Mouse (Mus musculus) CH12.LX (cell line): ENCODE data around the gene Diexf. TPM values are rescaled to one million over a fixed set of nuclear protein-coding genes. Genes with fewer than 3 reads are reported as not detected.

Experiments used
- DNase-seq: peaks from one replicate; pipeline ENCODE4 v3.0.0-alpha.2; 2013; ENCODE audit errors: extremely low read depth
- H3K27ac ChIP-seq: 2 replicates; pipeline ENCODE4 v1.5.1; 2012; ENCODE audit warnings: low read depth, mild to moderate bottlenecking, control low read depth, moderate library complexity; ENCODE audit not compliant: insufficient read depth
- H3K27me3 ChIP-seq: replicated peaks from 2 replicates; pipeline ENCODE3; 2012; ENCODE audit warnings: inconsistent platforms
- H3K36me3 ChIP-seq, 2 experiments: replicated peaks in 1 of 2; 2 replicates each; pipeline versions ENCODE3 to v1.6.1; 2012; ENCODE audit warnings: inconsistent platforms in 1 of 2, low read length in 1 of 2, mild to moderate bottlenecking in 1 of 2, mixed read lengths in 1 of 2, moderate library complexity in 1 of 2; ENCODE audit not compliant: control insufficient read depth in 1 of 2, insufficient read depth in 1 of 2
- H3K4me1 ChIP-seq, 2 experiments: 2 replicates each; pipeline ENCODE4 v1.6.1; 2012; ENCODE audit warnings: inconsistent platforms in 1 of 2, moderate library complexity in 1 of 2; ENCODE audit not compliant: insufficient read depth in 2 of 2, control insufficient read depth in 1 of 2
- H3K4me2 ChIP-seq: 2 replicates; pipeline ENCODE4 v1.6.1; 2012; ENCODE audit warnings: low read depth, mild to moderate bottlenecking, control low read depth; ENCODE audit not compliant: poor library complexity, insufficient read depth, severe bottlenecking
- H3K4me3 ChIP-seq, 3 experiments: fragments of 150-350 bp in 1 of 3; sonication (generic) in 1 of 3; replicated peaks in 1 of 3; 2 replicates each; pipeline versions ENCODE3 to v1.5.1; 2011 to 2012; ENCODE audit warnings: low read depth in 2 of 3, low read length in 2 of 3, mild to moderate bottlenecking in 2 of 3, moderate library complexity in 2 of 3, control low read depth in 1 of 3, improper control_type of control experiment in 1 of 3, inconsistent platforms in 1 of 3, mixed read lengths in 1 of 3; ENCODE audit not compliant: poor library complexity in 1 of 3
- H3K79me2 ChIP-seq: replicated peaks from 2 replicates; pipeline ENCODE4 v1.6.1; 2012; ENCODE audit warnings: mild to moderate bottlenecking, moderate library complexity; ENCODE audit not compliant: control insufficient read depth, poor library complexity, insufficient read depth, severe bottlenecking; ENCODE audit errors: extremely low read depth
- H3K9ac ChIP-seq: 2 replicates; pipeline ENCODE4 v1.6.1; 2012; ENCODE audit warnings: low read depth, mild to moderate bottlenecking, control low read depth, moderate library complexity; ENCODE audit not compliant: insufficient read depth
- H3K9me3 ChIP-seq: replicated peaks from 2 replicates; pipeline ENCODE3; 2012; ENCODE audit warnings: low read length, inconsistent platforms, mixed read lengths
- CHD1 ChIP-seq: IDR thresholded peaks from 2 replicates; pipeline ENCODE4 v1.6.1; 2012; ENCODE audit warnings: low read depth, low read length, improper control_type of control experiment, inconsistent platforms
- CHD2 ChIP-seq: IDR thresholded peaks from 2 replicates; pipeline ENCODE4 v1.6.1; 2011; ENCODE audit warnings: low read length, improper control_type of control experiment
- E2F4 ChIP-seq: IDR thresholded peaks from 2 replicates; pipeline ENCODE4 v1.6.1; 2011; ENCODE audit warnings: low read depth, low read length, improper control_type of control experiment; ENCODE audit not compliant: insufficient replicate concordance
- ELF1 ChIP-seq: IDR thresholded peaks from 2 replicates; pipeline ENCODE4 v1.6.1; 2014; ENCODE audit warnings: low read depth, mild to moderate bottlenecking, inconsistent platforms, low read length, improper control_type of control experiment
- GABPA ChIP-seq: IDR thresholded peaks from 2 replicates; pipeline ENCODE4 v1.6.1; 2012; ENCODE audit warnings: low read depth, low read length, improper control_type of control experiment, inconsistent platforms; ENCODE audit not compliant: insufficient replicate concordance
- HCFC1 ChIP-seq: IDR thresholded peaks from 2 replicates; pipeline ENCODE4 v1.6.1; 2012; ENCODE audit warnings: low read depth, mild to moderate bottlenecking, inconsistent platforms, low read length, improper control_type of control experiment
- IRF4 ChIP-seq: IDR thresholded peaks from 2 replicates; pipeline ENCODE4 v1.6.1; 2014; ENCODE audit warnings: low read depth, mild to moderate bottlenecking, inconsistent platforms, low read length, improper control_type of control experiment
- JUND ChIP-seq: conservative IDR thresholded peaks from 2 replicates; pipeline ENCODE4 v1.6.1; 2011; ENCODE audit warnings: low read depth, low read length, improper control_type of control experiment
- KAT2A ChIP-seq: IDR thresholded peaks from 2 replicates; pipeline ENCODE4 v1.6.1; 2012; ENCODE audit warnings: low read length, improper control_type of control experiment, inconsistent platforms; ENCODE audit not compliant: insufficient replicate concordance
- MAX ChIP-seq: IDR thresholded peaks from 2 replicates; pipeline ENCODE4 v1.6.1; 2011; ENCODE audit warnings: low read length, improper control_type of control experiment
- MAZ ChIP-seq: IDR thresholded peaks from 2 replicates; pipeline ENCODE4 v1.6.1; 2012; ENCODE audit warnings: low read depth, mild to moderate bottlenecking, inconsistent platforms, low read length, improper control_type of control experiment, moderate library complexity
- MEF2A ChIP-seq: IDR thresholded peaks from 2 replicates; pipeline ENCODE4 v1.6.1; 2014; ENCODE audit warnings: low read depth, mild to moderate bottlenecking, inconsistent platforms, low read length, improper control_type of control experiment, borderline replicate concordance
- MYC ChIP-seq: IDR thresholded peaks from 2 replicates; pipeline ENCODE4 v1.6.1; 2011; ENCODE audit warnings: low read depth, mild to moderate bottlenecking, improper control_type of control experiment, low read length
- NELFE ChIP-seq: IDR thresholded peaks from 2 replicates; pipeline ENCODE4 v1.6.1; 2011; ENCODE audit warnings: low read depth, low read length, improper control_type of control experiment
- NRF1 ChIP-seq: IDR thresholded peaks from 2 replicates; pipeline ENCODE4 v1.6.1; 2014; ENCODE audit warnings: low read depth, mild to moderate bottlenecking, inconsistent platforms, low read length, improper control_type of control experiment, moderate library complexity
- PAX5 ChIP-seq: IDR thresholded peaks from 2 replicates; pipeline ENCODE4 v1.6.1; 2012; ENCODE audit warnings: low read length, inconsistent platforms, mixed read lengths
- POLR2A ChIP-seq: IDR thresholded peaks from 2 replicates; pipeline ENCODE4 v1.6.1; 2011; ENCODE audit warnings: low read depth, mild to moderate bottlenecking, improper control_type of control experiment, low read length
- RAD21 ChIP-seq: IDR thresholded peaks from 2 replicates; pipeline ENCODE4 v1.6.1; 2011; ENCODE audit warnings: low read depth, mild to moderate bottlenecking, low read length, improper control_type of control experiment, moderate library complexity
- SMC3 ChIP-seq: IDR thresholded peaks from 2 replicates; pipeline ENCODE4 v1.6.1; 2011; ENCODE audit warnings: low read depth, low read length, improper control_type of control experiment
- TBP ChIP-seq: conservative IDR thresholded peaks from 2 replicates; pipeline ENCODE4 v1.6.1; 2011; ENCODE audit warnings: low read depth, low read length, improper control_type of control experiment
- TCF12 ChIP-seq: IDR thresholded peaks from 2 replicates; pipeline ENCODE4 v1.6.1; 2014; ENCODE audit warnings: low read depth, mild to moderate bottlenecking, inconsistent platforms, low read length, improper control_type of control experiment
- UBTF ChIP-seq: IDR thresholded peaks from 2 replicates; pipeline ENCODE4 v1.6.1; 2012; ENCODE audit warnings: low read depth, mild to moderate bottlenecking, inconsistent platforms, low read length, improper control_type of control experiment, moderate library complexity
- ZC3H11A ChIP-seq: IDR thresholded peaks from 2 replicates; pipeline ENCODE4 v1.6.1; 2012; ENCODE audit warnings: low read depth, mild to moderate bottlenecking, inconsistent platforms, low read length, improper control_type of control experiment
- ZKSCAN1 ChIP-seq: IDR thresholded peaks from 2 replicates; pipeline ENCODE4 v1.6.1; 2012; ENCODE audit warnings: low read depth, inconsistent platforms, low read length, improper control_type of control experiment, borderline replicate concordance
- ZNF384 ChIP-seq: IDR thresholded peaks from 2 replicates; pipeline ENCODE4 v1.6.1; 2012; ENCODE audit warnings: low read depth, low read length, improper control_type of control experiment, inconsistent platforms
- dilution Hi-C: fragments of 300-500 bp; cut with MboI; formaldehyde crosslinking; loops from 2 replicates; pipeline ENCODE4 v1.14.3; 2020; ENCODE audit warnings: low sequenced_read_pairs; ENCODE audit not compliant: extremely low pct_unique_long_range_greater_than_20kb, extremely low pct_ligation_motif_present
- in situ Hi-C: fragments of 300-500 bp; cut with MboI; formaldehyde crosslinking; loops from 3 replicates; pipeline ENCODE4 v1.14.3; 2019; ENCODE audit warnings: low sequenced_read_pairs, low pct_ligation_motif_present, low pct_unique_long_range_greater_than_20kb, mixed read lengths
- polyA plus RNA-seq: library from polyadenylated mRNA; unstranded; fragments of >175 nt; gene quantifications from 2 replicates; pipeline ENCODE4 v1.2.1, GENCODE M21; 2012; ENCODE audit warnings: low read depth; ENCODE audit not compliant: insufficient read length
- total RNA-seq, 2 experiments: library from RNA; depleted of rRNA; stranded (reverse); fragments of 300-350 nt in 1 of 2; fragments of >200 nt in 1 of 2; gene quantifications; 2 replicates each; pipeline ENCODE4 v1.2.3; 2012 to 2014

The Diexf gene
- total and polyA plus RNA-seq, 3 experiments = 11.4 to 39.7 (median 17.8) TPM

GRCm38 (mm10) chr1:193054401-193054800 lies 75.7 kb downstream of the Diexf start:
- Histone ChIP-seq H3K4me1 (peaks cover 0 to 4% of the 10 kb centered on the region in 2 experiments; a peak in 1 of 4 replicates), H3K9ac (no peak overlapping the region), H3K4me3 (no peak overlapping the region), H3K27me3 (peaks cover 3% of the 10 kb centered on the region)
- no peak for DNase-seq
- no peak for TF ChIP-seq RAD21
- no peak for TF ChIP-seq ZNF384
- no peak for TF ChIP-seq POLR2A
- TF ChIP-seq MAZ = no peak
- TF ChIP-seq CHD2 = no peak
- no peak for TF ChIP-seq ZKSCAN1
- no peak for TF ChIP-seq PAX5
- TF ChIP-seq JUND = no peak
- no peak for TF ChIP-seq IRF4
- TF ChIP-seq TBP = no peak
- no peak for TF ChIP-seq UBTF
- no peak for TF ChIP-seq KAT2A
- TF ChIP-seq MAX = no peak
- no peak for TF ChIP-seq MYC
- TF ChIP-seq NRF1 = no peak
- TF ChIP-seq GABPA = no peak
- TF ChIP-seq, all 38 proteins: peak for 0
- Histone ChIP-seq H3K36me3 (no peaks in the 10 kb centered on the region), H3K9me3 (no peaks in the 10 kb centered on the region), H3K79me2 (no peaks in the 10 kb centered on the region), H3K4me2 (no peak overlapping the region), H3K27ac (no peak overlapping the region)
- in situ Hi-C loops (no loop called here), dilution Hi-C loops (no loop called here)

- H3K79me2 ChIP-seq = no peaks in the 10 kb centered on the region
- H3K4me2 ChIP-seq = no peak overlapping the region
- TF ChIP-seq CHD1 = no peak
- no peak for TF ChIP-seq E2F4
- TF ChIP-seq ZC3H11A = no peak
- TF ChIP-seq MEF2A = no peak
- no peak for TF ChIP-seq ELF1
- TF ChIP-seq CHD2 = no peak
- TF ChIP-seq TBP = no peak
- TF ChIP-seq UBTF = no peak
- TF ChIP-seq PAX5 = no peak
- TF ChIP-seq NELFE = no peak
- TF ChIP-seq SMC3 = no peak
- no peak for TF ChIP-seq TCF12
- TF ChIP-seq HCFC1 = no peak
- peaks cover 0 to 4% of the 10 kb centered on the region in 2 experiments; a peak in 1 of 4 replicates for H3K4me1 ChIP-seq
- no peak overlapping the region for H3K9ac ChIP-seq
- no peaks in the 10 kb centered on the region for H3K36me3 ChIP-seq
- peaks cover 3% of the 10 kb centered on the region for H3K27me3 ChIP-seq
- dilution Hi-C loops = no loop called here
- H3K9me3 ChIP-seq = no peaks in the 10 kb centered on the region
- in situ Hi-C loops = no loop called here
- H3K27ac ChIP-seq = no peak overlapping the region
- H3K4me3 ChIP-seq = no peak overlapping the region
- DNase-seq = no peak
Observed at GRCm38 (mm10) chr1:193053065-193053464, 77.0 kb downstream of the Diexf start.
